Mouse (Mus musculus): ENCODE data around the gene Nr1h3. TPM values are rescaled to one million over a fixed set of nuclear protein-coding genes. Genes with fewer than 3 reads are reported as not detected.

Nr1h3 gene
- polyA plus RNA-seq, 1 experiment from 2014 or later, result 1.4 TPM

DNA sequence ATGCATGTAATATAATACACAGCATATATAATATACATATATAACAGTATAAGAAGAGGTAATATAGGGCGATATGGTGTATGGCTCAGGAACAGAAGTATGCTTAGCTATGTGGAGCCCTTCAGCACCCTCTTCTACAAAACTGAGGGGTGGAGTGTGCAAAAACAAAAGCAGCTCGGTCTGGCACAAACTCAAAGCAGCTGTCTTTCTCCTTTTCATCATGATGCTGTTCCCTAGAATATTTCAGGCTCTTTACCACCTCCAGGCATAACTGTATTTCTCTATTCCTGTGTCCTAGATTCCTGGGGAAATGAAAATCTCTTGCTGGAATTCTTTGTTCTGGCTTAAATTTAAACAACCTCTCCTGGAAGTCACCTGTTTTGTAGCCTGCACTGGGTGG, 27.1 kb upstream of the Nr1h3 start:
- Histone ChIP-seq H3K4me1 (ENCODE audit: control insufficient read depth, insufficient read depth, low read length) (no peaks in the 10 kb centered on the region), H3K27ac (ENCODE audit: low read length) (no peak overlapping the region), H3K9ac (replicated peaks; ENCODE audit: low read depth, low read length) (no peak overlapping the region), H3K27me3 (ENCODE audit: control insufficient read depth, insufficient read depth, low read length) (no peaks in the 10 kb centered on the region), H3K9me3 (ENCODE audit: control insufficient read depth, low read depth, low read length) (no peaks in the 10 kb centered on the region), H3K4me3 (ENCODE audit: low read depth, low read length) (no peak overlapping the region), H3K36me3 (ENCODE audit: control insufficient read depth, insufficient read depth, low read length) (no peaks in the 10 kb centered on the region; the same call in 1 of the 2 replicates), H3K4me2 (replicated peaks; ENCODE audit: low read depth, low read length) (no peak overlapping the region)
- ATAC-seq (ENCODE audit: insufficient number of reproducible peaks, insufficient read depth, low FRiP score, low read depth), result no peak
- WGBS, result 85% methylated on average over 2 of the region's 2 CpGs

DNA sequence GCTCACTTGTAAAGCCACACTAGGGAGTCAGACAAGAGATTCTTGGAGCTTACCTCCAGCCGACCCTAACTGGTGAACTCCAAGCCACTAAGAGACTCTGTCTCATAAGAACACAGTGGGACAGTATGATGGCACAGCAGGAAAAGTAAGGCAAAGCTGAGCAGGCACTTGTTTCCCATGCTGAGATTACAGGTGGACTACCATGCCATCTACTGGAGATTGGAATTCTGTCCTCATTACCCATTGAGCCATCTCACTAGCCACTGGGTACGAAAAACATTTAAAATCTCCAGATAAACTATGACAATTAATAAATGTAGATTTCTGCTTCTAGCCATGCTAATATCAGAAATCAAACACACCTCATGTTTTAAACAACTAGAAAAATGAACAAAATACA, 21.0 kb upstream of the Nr1h3 start:
- Histone ChIP-seq H3K9ac (replicated peaks; ENCODE audit: low read depth, low read length) (no peak overlapping the region), H3K4me3 (ENCODE audit: low read depth, low read length) (no peak overlapping the region), H3K4me2 (replicated peaks; ENCODE audit: low read depth, low read length) (no peak overlapping the region), H3K9me3 (ENCODE audit: control insufficient read depth, low read depth, low read length) (no peaks in the 10 kb centered on the region), H3K36me3 (ENCODE audit: control insufficient read depth, insufficient read depth, low read length) (no peaks in the 10 kb centered on the region), H3K27ac (ENCODE audit: low read length) (no peak overlapping the region), H3K27me3 (ENCODE audit: control insufficient read depth, insufficient read depth, low read length) (no peaks in the 10 kb centered on the region), H3K4me1 (ENCODE audit: control insufficient read depth, insufficient read depth, low read length) (no peaks in the 10 kb centered on the region)
- 88% methylated on average over 2 of the region's 2 CpGs for WGBS
- no peak for ATAC-seq (ENCODE audit: insufficient number of reproducible peaks, insufficient read depth, low FRiP score, low read depth)

DNA sequence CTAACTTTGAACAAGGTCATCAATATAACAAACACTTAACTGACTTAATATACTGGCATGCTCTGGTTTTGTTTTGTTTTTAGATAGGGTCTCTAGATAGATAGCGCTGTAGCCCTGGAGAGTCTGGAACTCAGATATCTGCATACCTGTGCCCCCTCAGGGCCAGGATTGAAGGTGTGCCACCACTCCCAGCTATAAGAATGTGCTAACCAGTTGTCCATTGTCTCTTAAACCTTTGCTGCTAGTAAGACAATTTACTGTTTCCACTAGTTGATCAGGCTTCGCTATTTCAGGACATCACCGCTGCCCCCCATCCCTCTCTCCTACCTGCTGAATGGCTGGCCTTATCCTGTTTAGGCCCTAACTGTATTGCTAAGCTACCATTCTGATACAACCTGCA, 17.9 kb upstream of the Nr1h3 start:
- WGBS, result 94% methylated on average over 3 of the region's 3 CpGs

DNA sequence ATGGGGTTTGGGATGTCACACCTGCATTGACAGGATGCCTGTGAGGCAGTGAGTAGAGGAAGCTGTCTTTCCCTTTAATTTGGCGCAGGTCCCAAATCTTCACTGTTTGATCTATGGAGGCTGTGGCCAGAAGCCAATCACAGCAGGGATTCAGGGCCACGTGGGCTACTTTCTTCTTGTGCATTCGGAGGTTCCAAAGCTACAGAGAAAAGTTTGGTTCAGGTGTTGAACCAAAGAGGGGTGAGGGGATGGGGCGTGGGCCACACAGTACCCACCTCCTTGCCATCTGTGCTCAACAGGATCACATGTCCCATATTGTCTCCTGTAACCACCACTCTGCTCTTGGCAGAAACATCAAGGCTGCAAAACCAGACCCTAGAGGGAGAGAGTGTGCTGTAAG, 14.4 kb upstream of the Nr1h3 start:
- Histone ChIP-seq H3K9ac (replicated peaks; ENCODE audit: low read depth, low read length) (no peak overlapping the region), H3K27me3 (ENCODE audit: control insufficient read depth, insufficient read depth, low read length) (no peaks in the 10 kb centered on the region), H3K4me3 (ENCODE audit: low read depth, low read length) (no peak overlapping the region), H3K9me3 (ENCODE audit: control insufficient read depth, low read depth, low read length) (no peaks in the 10 kb centered on the region), H3K4me2 (replicated peaks; ENCODE audit: low read depth, low read length) (no peak overlapping the region), H3K4me1 (ENCODE audit: control insufficient read depth, insufficient read depth, low read length) (no peaks in the 10 kb centered on the region), H3K27ac (ENCODE audit: low read length) (no peak overlapping the region), H3K36me3 (ENCODE audit: control insufficient read depth, insufficient read depth, low read length) (peaks cover 14% of the 10 kb centered on the region)
- ATAC-seq (ENCODE audit: insufficient number of reproducible peaks, insufficient read depth, low FRiP score, low read depth), result no peak
- 54% methylated on average over 4 of the region's 4 CpGs for WGBS

More for the DNA sequence above, 17.9 kb upstream of the Nr1h3 start:
- no peak overlapping the region for H3K4me2 ChIP-seq (replicated peaks; ENCODE audit: low read depth, low read length)
- no peak overlapping the region for H3K27ac ChIP-seq (ENCODE audit: low read length)
- no peaks in the 10 kb centered on the region for H3K9me3 ChIP-seq (ENCODE audit: control insufficient read depth, low read depth, low read length)
- no peak overlapping the region for H3K4me3 ChIP-seq (ENCODE audit: low read depth, low read length)
- no peak for ATAC-seq (ENCODE audit: insufficient number of reproducible peaks, insufficient read depth, low FRiP score, low read depth)
- H3K9ac ChIP-seq (replicated peaks; ENCODE audit: low read depth, low read length), result no peak overlapping the region
- H3K4me1 ChIP-seq (ENCODE audit: control insufficient read depth, insufficient read depth, low read length), result no peaks in the 10 kb centered on the region
- H3K36me3 ChIP-seq (ENCODE audit: control insufficient read depth, insufficient read depth, low read length), result no peaks in the 10 kb centered on the region
- no peaks in the 10 kb centered on the region for H3K27me3 ChIP-seq (ENCODE audit: control insufficient read depth, insufficient read depth, low read length)

DNA sequence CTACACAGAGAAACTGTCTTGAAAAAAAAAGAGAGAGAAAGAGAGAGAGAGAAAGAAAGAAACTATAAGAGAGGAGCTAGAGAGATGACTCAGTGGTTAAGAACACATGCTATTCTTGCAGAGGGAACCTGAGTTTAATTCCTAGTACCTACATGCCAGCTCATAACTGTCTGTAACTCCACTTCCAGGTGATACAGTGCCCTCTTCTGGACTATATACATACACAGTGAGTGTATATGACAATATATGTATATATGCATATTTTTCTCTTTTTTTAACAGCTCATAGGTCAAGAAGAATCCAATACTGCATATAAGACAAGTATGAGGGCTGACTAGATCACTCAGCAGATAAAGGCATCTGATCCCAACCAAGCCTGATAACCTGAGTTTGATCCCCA, 10.7 kb upstream of the Nr1h3 start:
- ATAC-seq (ENCODE audit: insufficient number of reproducible peaks, insufficient read depth, low FRiP score, low read depth), result no peak

DNA sequence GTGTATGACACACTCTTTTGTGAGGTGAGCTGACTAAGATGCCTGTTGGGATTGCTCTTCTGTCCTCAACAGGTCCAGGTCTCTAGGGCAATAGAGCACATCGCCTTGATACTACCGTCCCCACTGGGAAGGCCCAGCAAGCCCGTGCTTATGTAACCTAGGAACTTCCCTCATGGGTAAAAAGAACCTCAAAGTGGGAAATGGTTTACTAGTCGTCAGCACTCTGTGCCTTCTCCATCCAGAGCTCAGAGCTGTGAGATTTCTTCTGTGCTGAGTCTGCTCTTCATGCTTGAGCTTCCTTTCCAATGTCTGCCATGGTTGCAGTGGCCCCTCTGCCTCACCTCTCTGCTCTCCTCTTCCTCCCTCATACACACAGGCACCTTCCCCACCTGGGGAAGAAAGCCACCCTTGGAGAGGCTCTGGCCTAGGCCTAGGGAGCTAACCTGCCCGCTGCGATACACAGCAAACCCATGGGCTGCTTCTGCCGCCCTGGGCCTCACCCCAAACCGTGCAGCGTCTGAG, 3.7 kb upstream of the Nr1h3 start:
- Histone ChIP-seq H3K9me3 (ENCODE audit: control insufficient read depth, low read depth, low read length) (no peaks in the 10 kb centered on the region), H3K4me3 (ENCODE audit: low read depth, low read length) (no peak overlapping the region), H3K4me2 (replicated peaks; ENCODE audit: low read depth, low read length) (no peak overlapping the region), H3K27ac (ENCODE audit: low read length) (no peak overlapping the region), H3K36me3 (ENCODE audit: control insufficient read depth, insufficient read depth, low read length) (peaks cover 54% of the 10 kb centered on the region), H3K9ac (replicated peaks; ENCODE audit: low read depth, low read length) (no peak overlapping the region), H3K4me1 (ENCODE audit: control insufficient read depth, insufficient read depth, low read length) (peaks cover 13% of the 10 kb centered on the region), H3K27me3 (ENCODE audit: control insufficient read depth, insufficient read depth, low read length) (no peaks in the 10 kb centered on the region)
- no peak for ATAC-seq (ENCODE audit: insufficient number of reproducible peaks, insufficient read depth, low FRiP score, low read depth)
- 87% methylated on average over 9 of the region's 9 CpGs for WGBS

More for the DNA sequence above, 10.7 kb upstream of the Nr1h3 start:
- Histone ChIP-seq H3K4me3 (ENCODE audit: low read depth, low read length) (no peak overlapping the region), H3K9ac (replicated peaks; ENCODE audit: low read depth, low read length) (no peak overlapping the region), H3K27me3 (ENCODE audit: control insufficient read depth, insufficient read depth, low read length) (no peaks in the 10 kb centered on the region), H3K27ac (ENCODE audit: low read length) (no peak overlapping the region), H3K36me3 (ENCODE audit: control insufficient read depth, insufficient read depth, low read length) (peaks cover 42% of the 10 kb centered on the region), H3K9me3 (ENCODE audit: control insufficient read depth, low read depth, low read length) (no peaks in the 10 kb centered on the region), H3K4me1 (ENCODE audit: control insufficient read depth, insufficient read depth, low read length) (no peaks in the 10 kb centered on the region), H3K4me2 (replicated peaks; ENCODE audit: low read depth, low read length) (no peak overlapping the region)

DNA sequence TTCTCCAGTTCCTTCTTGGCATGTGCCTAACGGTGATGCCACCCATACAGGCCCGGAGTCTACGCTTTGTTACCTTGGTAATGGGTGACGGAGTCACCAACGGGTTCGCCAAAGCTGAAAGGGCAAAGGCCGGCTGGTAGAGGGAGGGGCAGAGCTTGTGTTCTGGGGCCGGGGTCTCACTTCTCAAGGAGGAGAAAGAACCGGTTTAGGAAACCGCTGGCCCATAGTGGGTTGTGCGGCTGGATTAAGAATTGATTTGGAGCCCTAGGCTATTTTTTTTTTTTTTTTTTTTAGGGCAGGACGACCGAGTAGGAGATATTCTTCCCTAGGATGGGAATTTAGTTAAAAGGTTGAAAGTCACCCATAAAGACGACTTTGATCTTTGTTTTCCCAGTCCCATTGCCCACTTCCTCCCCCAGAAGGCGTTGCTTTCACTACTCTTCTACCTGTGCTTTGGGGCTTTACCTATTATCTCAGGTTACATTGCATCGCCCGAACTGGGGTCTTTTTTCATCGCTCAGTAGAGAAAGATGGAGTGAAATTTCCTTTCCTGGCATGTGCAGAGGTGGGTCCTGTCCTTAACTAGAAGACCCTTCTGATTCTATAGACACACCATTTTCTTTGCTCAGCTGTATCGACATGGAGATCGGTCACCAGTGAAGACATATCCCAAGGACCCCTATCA, 480 bp upstream of the Nr1h3 start:
- peak overlapping the region; percentile 68 for H3K4me3 ChIP-seq (ENCODE audit: low read depth, low read length)
- 8% methylated on average over 20 of the region's 20 CpGs for WGBS
- peak overlapping the region; percentile 72 for H3K4me2 ChIP-seq (replicated peaks; ENCODE audit: low read depth, low read length)
- peaks cover 24% of the 10 kb centered on the region for H3K36me3 ChIP-seq (ENCODE audit: control insufficient read depth, insufficient read depth, low read length)
- H3K27me3 ChIP-seq (ENCODE audit: control insufficient read depth, insufficient read depth, low read length), result no peaks in the 10 kb centered on the region
- peak; percentile 54; the same call in 1 of the 2 replicates for ATAC-seq (ENCODE audit: insufficient number of reproducible peaks, insufficient read depth, low FRiP score, low read depth)
- H3K9ac ChIP-seq (replicated peaks; ENCODE audit: low read depth, low read length), result peak overlapping the region; percentile 57
- H3K27ac ChIP-seq (ENCODE audit: low read length), result peak overlapping the region; percentile 35; the same call in 1 of the 2 replicates
- H3K9me3 ChIP-seq (ENCODE audit: control insufficient read depth, low read depth, low read length), result no peaks in the 10 kb centered on the region
- H3K4me1 ChIP-seq (ENCODE audit: control insufficient read depth, insufficient read depth, low read length), result peaks cover 13% of the 10 kb centered on the region

DNA sequence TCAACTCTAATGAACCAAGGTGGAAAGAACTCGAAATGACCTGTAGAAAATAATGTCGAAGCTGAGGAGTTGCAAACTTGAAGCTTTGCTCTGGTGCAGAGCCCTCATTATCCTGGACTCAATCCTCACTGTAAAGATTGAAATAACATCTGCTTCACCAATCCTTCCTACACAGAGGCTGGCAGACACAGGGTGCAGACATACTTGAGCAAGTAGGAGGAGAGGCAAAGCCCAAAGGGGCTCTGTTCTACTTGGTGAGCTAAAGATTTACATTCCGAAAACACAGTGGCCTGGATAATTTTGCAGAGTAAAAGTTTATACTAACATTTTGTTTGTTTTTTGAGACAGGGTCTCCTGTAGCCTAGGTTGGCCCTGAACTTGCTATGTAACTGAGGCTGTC, 3.7 kb downstream of the Nr1h3 start:
- H3K27ac ChIP-seq (ENCODE audit: low read length), result no peak overlapping the region
- H3K4me2 ChIP-seq (replicated peaks; ENCODE audit: low read depth, low read length), result no peak overlapping the region
- no peaks in the 10 kb centered on the region for H3K9me3 ChIP-seq (ENCODE audit: control insufficient read depth, low read depth, low read length)
- peaks cover 15% of the 10 kb centered on the region for H3K4me1 ChIP-seq (ENCODE audit: control insufficient read depth, insufficient read depth, low read length)
- no peak overlapping the region for H3K4me3 ChIP-seq (ENCODE audit: low read depth, low read length)
- no peak overlapping the region for H3K9ac ChIP-seq (replicated peaks; ENCODE audit: low read depth, low read length)
- H3K27me3 ChIP-seq (ENCODE audit: control insufficient read depth, insufficient read depth, low read length), result no peaks in the 10 kb centered on the region
- no peak for ATAC-seq (ENCODE audit: insufficient number of reproducible peaks, insufficient read depth, low FRiP score, low read depth)
- H3K36me3 ChIP-seq (ENCODE audit: control insufficient read depth, insufficient read depth, low read length), result no peaks in the 10 kb centered on the region
- 75% methylated on average over 3 of the region's 3 CpGs for WGBS

DNA sequence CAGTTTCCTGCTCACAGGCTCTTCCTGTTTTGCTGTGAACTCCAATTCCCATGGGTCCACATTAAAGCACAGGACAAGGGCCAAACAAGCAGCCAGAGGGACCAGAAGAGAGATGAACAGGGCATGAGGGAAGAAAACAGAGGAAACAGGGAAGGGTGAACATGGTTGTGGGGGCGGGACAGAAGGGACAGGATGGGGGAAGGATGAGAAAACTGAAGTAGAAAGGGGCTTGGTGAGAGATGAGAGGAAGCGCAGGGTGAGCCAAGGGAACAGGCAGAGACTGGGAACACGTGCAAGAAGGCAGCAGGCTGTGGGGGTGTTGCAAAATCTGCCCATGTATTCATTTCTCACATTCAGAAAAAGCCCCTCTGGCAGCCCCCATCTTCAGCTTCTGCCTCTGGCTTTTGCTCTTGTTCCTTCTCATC, 6.0 kb downstream of the Nr1h3 start:
- Histone ChIP-seq H3K4me1 (ENCODE audit: control insufficient read depth, insufficient read depth, low read length) (peaks cover 4% of the 10 kb centered on the region; the same call in 1 of the 2 replicates), H3K4me3 (ENCODE audit: low read depth, low read length) (no peak overlapping the region), H3K27ac (ENCODE audit: low read length) (no peak overlapping the region), H3K36me3 (ENCODE audit: control insufficient read depth, insufficient read depth, low read length) (no peaks in the 10 kb centered on the region), H3K27me3 (ENCODE audit: control insufficient read depth, insufficient read depth, low read length) (no peaks in the 10 kb centered on the region), H3K9me3 (ENCODE audit: control insufficient read depth, low read depth, low read length) (no peaks in the 10 kb centered on the region), H3K9ac (replicated peaks; ENCODE audit: low read depth, low read length) (no peak overlapping the region), H3K4me2 (replicated peaks; ENCODE audit: low read depth, low read length) (no peak overlapping the region)
- WGBS, result 64% methylated on average over 3 of the region's 3 CpGs
- ATAC-seq (ENCODE audit: insufficient number of reproducible peaks, insufficient read depth, low FRiP score, low read depth), result no peak

Data from stomach, embryonic 14.5 days (tissue).